Mouse (Mus musculus) left cerebral cortex, adult 18-20 months (tissue): ENCODE measurements around the gene Glcci1. TPM values are rescaled to one million over a fixed set of nuclear protein-coding genes. Genes with fewer than 3 reads are reported as not detected.

Experiments used
- DNase-seq, 2 experiments: peaks; one replicate each; pipeline ENCODE4 v3.0.0; 2021 to 2022; ENCODE audit warnings: low spot score in 2 of 2, mixed read lengths in 1 of 2
- total RNA-seq, 2 experiments: library from RNA; stranded (reverse); gene quantifications; 2 replicates each; pipeline ENCODE4 v1.2.3; 2021

Glcci1 gene
- total RNA-seq, 2 experiments from 2014 or later = 175 to 183 TPM

DNA sequence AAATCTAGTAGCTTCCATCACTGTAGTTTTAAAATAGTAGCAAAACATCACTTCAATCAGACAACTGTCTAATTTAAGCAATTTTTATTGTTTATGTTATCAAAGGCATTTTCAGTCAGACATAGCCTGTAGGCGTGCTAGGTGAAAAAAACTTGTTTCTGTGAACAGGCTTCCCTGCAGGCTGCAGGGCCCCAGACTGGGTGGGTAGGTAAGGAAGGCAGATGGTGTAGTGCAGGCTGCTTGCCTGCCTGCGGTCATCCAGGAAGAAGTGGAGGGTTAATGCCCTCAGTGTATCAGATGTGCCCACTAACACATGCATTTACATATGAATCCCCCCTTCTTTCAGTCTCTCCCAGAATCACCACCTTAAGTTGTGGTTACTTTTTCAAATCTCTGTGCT, 136.3 kb downstream of the Glcci1 start:
- peak in 1 of 2 experiments; percentile 44 for DNase-seq
